Mouse (Mus musculus): ENCODE results near the gene Gnb3. TPM values are rescaled to one million over a fixed set of nuclear protein-coding genes. Genes with fewer than 3 reads are reported as not detected.
"Not testable (repeated sequence)": the region's sequence is repeated elsewhere in the genome, so short reads cannot be mapped to it uniquely, and the experiment has no call there.

Gene Gnb3
- polyA plus RNA-seq, 1 experiment from 2014 or later = 2.4 TPM

GRCm38 (mm10) chr6:124814858-124815774 is 25.0 kb downstream of the Gnb3 start:
- H3K27ac ChIP-seq (ENCODE audit: low read length) = no peak overlapping the region
- peaks cover 35% of the 10 kb centered on the region for H3K36me3 ChIP-seq (ENCODE audit: control insufficient read depth, insufficient read depth, low read length)
- no peaks in the 10 kb centered on the region for H3K27me3 ChIP-seq (ENCODE audit: control insufficient read depth, insufficient read depth, low read depth, low read length)
- 71% methylated on average over 9 of the region's 9 CpGs for WGBS
- H3K4me2 ChIP-seq (ENCODE audit: low read length) = no peak overlapping the region
- H3K4me1 ChIP-seq (ENCODE audit: control insufficient read depth, insufficient read depth, low read length) = peaks cover 19% of the 10 kb centered on the region
- no peak overlapping the region; the same call in 1 of the 2 replicates for H3K9ac ChIP-seq (ENCODE audit: low read depth, low read length)
- ATAC-seq = no peak
- no peak overlapping the region for H3K4me3 ChIP-seq (ENCODE audit: low read depth, low read length)
- H3K9me3 ChIP-seq (replicated peaks; ENCODE audit: control insufficient read depth, low read length, poor library complexity, severe bottlenecking) = no peaks in the 10 kb centered on the region

GRCm38 (mm10) chr6:124814448-124814847 is 25.6 kb downstream of the Gnb3 start:
- Histone ChIP-seq H3K9ac (ENCODE audit: low read depth, low read length) (no peak overlapping the region), H3K4me2 (ENCODE audit: low read length) (peak overlapping the region; percentile 69)

GRCm38 (mm10) chr6:124813933-124814332 is 26.1 kb downstream of the Gnb3 start, which contains the start of gene Tpi1:
Gene Tpi1, minus strand, starts transcription at chr6:124814296.
- H3K27me3 ChIP-seq (ENCODE audit: control insufficient read depth, insufficient read depth, low read depth, low read length) = no peaks in the 10 kb centered on the region
- H3K4me1 ChIP-seq (ENCODE audit: control insufficient read depth, insufficient read depth, low read length) = peaks cover 30% of the 10 kb centered on the region
- H3K9me3 ChIP-seq (replicated peaks; ENCODE audit: control insufficient read depth, low read length, poor library complexity, severe bottlenecking) = no peaks in the 10 kb centered on the region
- H3K36me3 ChIP-seq (ENCODE audit: control insufficient read depth, insufficient read depth, low read length) = peaks cover 23% of the 10 kb centered on the region
- H3K4me3 ChIP-seq (ENCODE audit: low read depth, low read length) = peak within 1 kb of the TSS; percentile 55
- H3K9ac ChIP-seq (ENCODE audit: low read depth, low read length) = peak within 1 kb of the TSS; percentile 75
- ATAC-seq = peak; percentile 89
- H3K4me2 ChIP-seq (ENCODE audit: low read length) = peak within 1 kb of the TSS; percentile 69
- WGBS = 0% methylated on average over 22 of the region's 22 CpGs
- H3K27ac ChIP-seq (ENCODE audit: low read length) = peak within 1 kb of the TSS; percentile 86

More at GRCm38 (mm10) chr6:124814448-124814847, 25.6 kb downstream of the Gnb3 start:
- Histone ChIP-seq H3K27me3 (ENCODE audit: control insufficient read depth, insufficient read depth, low read depth, low read length) (no peaks in the 10 kb centered on the region), H3K4me1 (ENCODE audit: control insufficient read depth, insufficient read depth, low read length) (peaks cover 26% of the 10 kb centered on the region), H3K36me3 (ENCODE audit: control insufficient read depth, insufficient read depth, low read length) (peaks cover 28% of the 10 kb centered on the region), H3K9me3 (replicated peaks; ENCODE audit: control insufficient read depth, low read length, poor library complexity, severe bottlenecking) (no peaks in the 10 kb centered on the region), H3K27ac (ENCODE audit: low read length) (no peak overlapping the region), H3K4me3 (ENCODE audit: low read depth, low read length) (peak overlapping the region; percentile 55)
- ATAC-seq = peak; percentile 25; the same call in 1 of the 2 replicates
- 32% methylated on average over 7 of the region's 8 CpGs for WGBS

DNA sequence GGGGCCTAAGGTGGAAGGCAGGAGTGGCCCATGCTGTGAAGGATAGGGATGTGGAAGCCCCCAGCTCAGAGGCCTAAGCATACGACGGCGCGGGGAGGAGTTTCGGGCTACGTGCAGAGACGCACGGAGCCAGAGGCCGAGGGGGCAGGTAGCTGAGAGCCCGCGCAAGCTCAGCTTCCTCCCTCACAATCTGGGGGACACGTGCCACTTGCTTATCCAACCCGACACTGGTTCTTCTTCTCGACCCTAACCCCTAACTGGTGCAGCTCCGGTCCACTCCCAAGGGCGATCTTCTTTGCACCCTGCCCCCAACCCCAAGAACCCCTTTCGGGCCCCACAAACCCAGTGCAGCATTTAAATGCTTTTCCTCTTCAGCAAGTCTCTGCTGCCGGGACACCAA is 26.6 kb downstream of the Gnb3 start:
- no peaks in the 10 kb centered on the region for H3K9me3 ChIP-seq (replicated peaks; ENCODE audit: control insufficient read depth, low read length, poor library complexity, severe bottlenecking)
- no peaks in the 10 kb centered on the region for H3K27me3 ChIP-seq (ENCODE audit: control insufficient read depth, insufficient read depth, low read depth, low read length)
- ATAC-seq = peak; percentile 87
- peaks cover 35% of the 10 kb centered on the region for H3K4me1 ChIP-seq (ENCODE audit: control insufficient read depth, insufficient read depth, low read length)
- peak overlapping the region; percentile 75 for H3K9ac ChIP-seq (ENCODE audit: low read depth, low read length)
- peak overlapping the region; percentile 86 for H3K27ac ChIP-seq (ENCODE audit: low read length)
- peak overlapping the region; percentile 69 for H3K4me2 ChIP-seq (ENCODE audit: low read length)
- 0% methylated on average over 18 of the region's 18 CpGs for WGBS
- peak overlapping the region; percentile 55 for H3K4me3 ChIP-seq (ENCODE audit: low read depth, low read length)
- peaks cover 19% of the 10 kb centered on the region for H3K36me3 ChIP-seq (ENCODE audit: control insufficient read depth, insufficient read depth, low read length)

DNA sequence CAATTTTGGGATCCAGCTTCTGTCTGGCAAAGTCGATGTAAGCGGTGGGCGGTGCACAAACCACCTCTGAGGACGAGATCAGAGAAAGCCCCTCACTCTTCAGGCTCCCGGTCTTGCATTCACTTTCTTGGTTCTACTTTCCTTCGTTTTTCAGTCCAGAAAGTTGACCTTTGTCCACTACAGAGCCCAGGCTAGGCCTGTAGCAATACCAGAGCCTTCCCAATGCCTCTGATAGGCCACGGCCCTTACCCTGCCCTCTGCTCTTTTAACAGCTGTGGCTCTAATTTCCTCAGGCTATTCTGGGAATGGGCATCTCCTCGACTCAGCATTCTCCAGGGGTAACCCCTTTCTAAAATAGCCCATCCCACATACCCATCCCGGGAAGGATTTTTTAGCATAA is 27.2 kb downstream of the Gnb3 start:
- 18% methylated on average over 9 of the region's 9 CpGs for WGBS

DNA sequence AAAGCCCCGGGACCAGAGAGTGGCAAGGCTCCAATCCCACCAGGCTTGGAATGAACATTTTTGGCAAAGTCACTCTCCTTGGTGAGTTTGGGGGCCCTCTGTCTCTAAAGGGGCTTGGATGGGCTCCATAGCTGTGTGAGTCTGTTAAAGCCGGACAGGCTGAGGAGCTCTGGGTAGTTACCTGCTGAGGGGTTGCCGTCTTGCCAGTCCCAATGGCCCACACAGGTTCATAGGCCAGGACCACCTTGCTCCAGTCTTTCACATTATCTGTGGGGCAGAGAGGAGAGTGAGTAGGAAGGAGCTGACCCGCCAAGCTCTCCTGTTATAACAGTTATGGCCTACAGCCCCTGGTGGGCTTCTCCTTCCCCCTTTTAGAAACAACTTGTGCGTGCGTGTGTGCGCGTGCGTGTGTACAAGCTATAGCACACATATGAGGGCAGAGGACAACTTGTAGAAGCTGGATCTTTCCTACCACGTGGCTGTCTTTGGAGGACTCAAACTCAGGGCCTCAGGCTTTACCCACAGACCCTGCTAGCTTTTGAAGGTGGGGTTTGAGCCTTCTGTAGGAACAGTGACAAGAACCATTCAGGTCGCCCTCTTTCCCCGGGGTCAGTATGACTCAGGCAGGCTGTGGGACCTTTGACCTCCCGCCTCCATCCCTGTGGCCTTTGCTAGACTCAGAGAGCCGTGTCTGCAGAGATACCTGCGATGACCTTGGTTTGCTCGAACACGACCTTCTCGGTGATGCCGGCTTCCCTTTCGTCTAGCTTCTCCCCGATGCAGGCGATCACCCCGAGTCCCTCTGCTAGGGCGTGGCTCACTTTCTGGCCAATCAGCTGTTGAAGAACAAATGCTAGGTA is 28.1 kb downstream of the Gnb3 start:
- Histone ChIP-seq H3K4me2 (ENCODE audit: low read length) (peak overlapping the region; percentile 69), H3K9me3 (replicated peaks; ENCODE audit: control insufficient read depth, low read length, poor library complexity, severe bottlenecking) (no peaks in the 10 kb centered on the region), H3K27ac (ENCODE audit: low read length) (no peak overlapping the region), H3K4me3 (ENCODE audit: low read depth, low read length) (peak overlapping the region; percentile 55; the same call in 1 of the 2 replicates), H3K27me3 (ENCODE audit: control insufficient read depth, insufficient read depth, low read depth, low read length) (no peaks in the 10 kb centered on the region), H3K9ac (ENCODE audit: low read depth, low read length) (peak overlapping the region; percentile 75; the same call in 1 of the 2 replicates), H3K36me3 (ENCODE audit: control insufficient read depth, insufficient read depth, low read length) (peaks cover 10% of the 10 kb centered on the region; the same call in 1 of the 2 replicates), H3K4me1 (ENCODE audit: control insufficient read depth, insufficient read depth, low read length) (peaks cover 39% of the 10 kb centered on the region)
- no peak for ATAC-seq
- WGBS = 87% methylated on average over 24 of the region's 24 CpGs

More for the DNA sequence above, 27.2 kb downstream of the Gnb3 start:
- peak overlapping the region; percentile 75 for H3K9ac ChIP-seq (ENCODE audit: low read depth, low read length)
- no peaks in the 10 kb centered on the region for H3K9me3 ChIP-seq (replicated peaks; ENCODE audit: control insufficient read depth, low read length, poor library complexity, severe bottlenecking)
- no peak for ATAC-seq
- H3K4me3 ChIP-seq (ENCODE audit: low read depth, low read length) = peak overlapping the region; percentile 55
- H3K27ac ChIP-seq (ENCODE audit: low read length) = peak overlapping the region; percentile 86
- peaks cover 14% of the 10 kb centered on the region for H3K36me3 ChIP-seq (ENCODE audit: control insufficient read depth, insufficient read depth, low read length)
- no peaks in the 10 kb centered on the region for H3K27me3 ChIP-seq (ENCODE audit: control insufficient read depth, insufficient read depth, low read depth, low read length)
- H3K4me1 ChIP-seq (ENCODE audit: control insufficient read depth, insufficient read depth, low read length) = peaks cover 39% of the 10 kb centered on the region
- peak overlapping the region; percentile 69 for H3K4me2 ChIP-seq (ENCODE audit: low read length)

- Histone ChIP-seq H3K4me2 (ENCODE audit: low read length) (no peak overlapping the region), H3K4me3 (ENCODE audit: low read depth, low read length) (no peak overlapping the region), H3K36me3 (ENCODE audit: control insufficient read depth, insufficient read depth, low read length) (peaks cover 7% of the 10 kb centered on the region; the same call in 1 of the 2 replicates), H3K9me3 (replicated peaks; ENCODE audit: control insufficient read depth, low read length, poor library complexity, severe bottlenecking) (no peaks in the 10 kb centered on the region), H3K4me1 (ENCODE audit: control insufficient read depth, insufficient read depth, low read length) (peaks cover 42% of the 10 kb centered on the region), H3K27me3 (ENCODE audit: control insufficient read depth, insufficient read depth, low read depth, low read length) (no peaks in the 10 kb centered on the region), H3K9ac (ENCODE audit: low read depth, low read length) (no peak overlapping the region), H3K27ac (ENCODE audit: low read length) (no peak overlapping the region)
- no peak for ATAC-seq
- WGBS = 82% methylated on average over 4 of the region's 4 CpGs
Observed at GRCm38 (mm10) chr6:124811403-124811665, 28.7 kb downstream of the Gnb3 start.

DNA sequence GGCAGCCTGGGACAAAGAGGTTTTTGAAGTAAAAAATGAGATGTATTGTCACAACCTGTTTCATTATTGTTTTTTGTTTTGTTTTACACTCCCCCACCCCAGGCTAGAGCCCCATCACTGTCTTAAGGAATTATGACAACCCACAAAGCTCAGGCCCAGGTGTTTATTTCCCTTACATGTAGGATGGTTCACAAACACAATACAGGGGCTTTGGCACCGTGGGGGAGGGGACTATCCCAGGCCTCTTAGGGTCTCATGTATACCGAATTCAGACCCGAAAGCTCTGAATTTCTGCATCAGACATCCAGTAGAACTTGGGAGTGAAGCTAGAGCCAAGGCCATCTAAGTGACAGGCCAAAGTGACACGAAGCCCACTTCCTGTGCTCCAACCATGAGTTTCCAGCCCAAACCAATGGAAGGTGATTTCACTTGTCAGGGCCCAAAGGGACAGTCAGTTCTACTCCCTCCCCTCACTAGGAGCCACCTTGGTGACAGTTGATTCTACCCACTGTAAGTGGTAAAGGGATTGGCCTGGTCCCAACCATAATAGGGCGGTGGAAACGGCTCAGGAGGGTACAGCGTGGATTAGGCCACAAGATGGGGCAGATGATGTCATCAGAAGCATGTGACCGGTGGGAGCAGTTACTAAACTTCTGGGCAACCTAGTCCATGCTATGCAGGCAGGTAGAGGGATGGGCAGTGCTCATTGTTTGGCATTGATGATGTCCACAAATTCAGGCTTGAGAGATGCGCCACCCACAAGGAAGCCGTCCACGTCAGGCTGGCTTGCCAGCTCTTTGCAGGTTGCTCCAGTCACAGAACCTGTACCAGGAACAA is 29.3 kb downstream of the Gnb3 start:
- not testable (repeated sequence) for H3K27me3 ChIP-seq (ENCODE audit: control insufficient read depth, insufficient read depth, low read depth, low read length); ATAC-seq; H3K9me3 ChIP-seq (replicated peaks; ENCODE audit: control insufficient read depth, low read length, poor library complexity, severe bottlenecking); H3K36me3 ChIP-seq (ENCODE audit: control insufficient read depth, insufficient read depth, low read length); H3K9ac ChIP-seq (ENCODE audit: low read depth, low read length); H3K4me3 ChIP-seq (ENCODE audit: low read depth, low read length); H3K4me2 ChIP-seq (ENCODE audit: low read length); H3K27ac ChIP-seq (ENCODE audit: low read length)
- H3K4me1 ChIP-seq (ENCODE audit: control insufficient read depth, insufficient read depth, low read length) = peaks cover 47% of the 10 kb centered on the region
- whole genome bisulfite sequencing = 85% methylated on average over 11 of the region's 11 CpGs
